Mouse (Mus musculus) ES-E14 (cell line): ENCODE results near the gene Hist4h4.

Experiments used
- CHD2 ChIP-seq: IDR thresholded peaks from 2 replicates; pipeline ENCODE4 v1.6.1; 2014; ENCODE audit warnings: mild to moderate bottlenecking, low read depth, low read length, inconsistent platforms
- MAFK ChIP-seq: IDR thresholded peaks from 2 replicates; pipeline ENCODE4 v1.6.1; 2014; ENCODE audit warnings: mild to moderate bottlenecking, low read depth, low read length, inconsistent platforms; ENCODE audit not compliant: insufficient read depth
- ZC3H11A ChIP-seq: IDR thresholded peaks from 2 replicates; pipeline ENCODE4 v1.6.1; 2012; ENCODE audit warnings: low read depth, mild to moderate bottlenecking, inconsistent platforms, low read length, borderline replicate concordance

DNA sequence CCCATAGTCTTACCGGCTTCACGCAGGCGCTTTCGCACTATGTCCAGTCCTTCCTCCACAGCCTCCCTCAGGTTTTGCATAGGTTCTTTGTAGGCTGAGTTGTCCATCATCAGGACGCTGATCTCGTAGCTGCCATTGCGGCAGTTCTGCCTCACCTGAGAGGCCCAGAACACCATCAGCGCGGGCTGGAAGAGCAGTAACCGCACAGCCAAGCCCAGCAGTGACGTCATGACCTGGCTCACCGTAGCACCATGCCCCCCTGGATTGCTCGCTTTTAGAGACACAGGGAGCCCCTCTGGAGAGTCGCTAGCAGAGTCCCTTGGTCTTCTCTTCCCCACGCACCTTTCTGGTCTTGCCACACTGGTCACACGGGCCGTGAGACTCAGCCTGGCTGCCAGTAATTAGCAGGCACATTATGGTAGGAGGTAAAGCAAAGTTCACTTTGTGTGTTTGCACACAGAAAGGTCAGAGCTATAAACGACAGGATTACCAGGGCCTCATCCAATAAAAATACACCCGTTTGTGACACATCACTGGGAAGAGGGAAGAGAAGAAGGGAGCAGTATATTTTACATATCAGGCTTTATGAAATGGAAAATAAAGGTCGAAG, 22.7 kb downstream of the Hist4h4 start, which contains the start of gene Gucy2c:
- TF ChIP-seq ZC3H11A: no peak
- no peak for TF ChIP-seq MAFK
- no peak for TF ChIP-seq CHD2
